Mouse (Mus musculus): ENCODE data around the gene Stk40.
"Not testable (repeated sequence)": the region's sequence is repeated elsewhere in the genome, so short reads cannot be mapped to it uniquely, and the experiment has no call there.

Gene Stk40

DNA sequence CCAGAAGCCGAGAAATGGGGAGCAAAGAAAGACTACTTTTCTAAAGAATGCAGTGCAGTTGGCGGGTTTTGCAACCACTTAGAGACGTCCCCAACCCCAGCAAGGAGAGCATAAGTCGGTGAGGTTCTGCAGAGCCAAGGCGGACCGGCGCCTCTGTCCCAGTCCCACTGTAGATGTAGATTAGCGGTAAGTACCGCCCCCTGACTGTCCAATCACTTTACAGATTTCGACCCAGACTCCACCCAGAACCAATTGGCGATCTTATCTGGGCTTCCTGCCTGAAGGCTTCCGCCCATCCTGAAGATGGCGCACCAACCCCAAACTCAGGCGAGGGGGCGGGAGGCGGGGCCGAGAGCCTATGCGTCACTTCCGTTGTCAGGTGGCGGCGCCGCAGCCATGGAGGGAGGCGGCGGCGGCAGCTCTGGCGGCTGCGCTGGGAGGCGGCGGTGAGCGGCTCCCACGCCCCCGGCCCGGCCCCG, at the start of gene Stk40:
Gene Stk40 (plus strand): TSS at position 368 of the 479 bp plus-strand sequence.
- DNase-seq: peak; percentile 93 to 96

- no peak for DNase-seq
Observed at GRCm38 (mm10) chr4:126057207-126058133, 46.3 kb upstream of the Stk40 start.

DNA sequence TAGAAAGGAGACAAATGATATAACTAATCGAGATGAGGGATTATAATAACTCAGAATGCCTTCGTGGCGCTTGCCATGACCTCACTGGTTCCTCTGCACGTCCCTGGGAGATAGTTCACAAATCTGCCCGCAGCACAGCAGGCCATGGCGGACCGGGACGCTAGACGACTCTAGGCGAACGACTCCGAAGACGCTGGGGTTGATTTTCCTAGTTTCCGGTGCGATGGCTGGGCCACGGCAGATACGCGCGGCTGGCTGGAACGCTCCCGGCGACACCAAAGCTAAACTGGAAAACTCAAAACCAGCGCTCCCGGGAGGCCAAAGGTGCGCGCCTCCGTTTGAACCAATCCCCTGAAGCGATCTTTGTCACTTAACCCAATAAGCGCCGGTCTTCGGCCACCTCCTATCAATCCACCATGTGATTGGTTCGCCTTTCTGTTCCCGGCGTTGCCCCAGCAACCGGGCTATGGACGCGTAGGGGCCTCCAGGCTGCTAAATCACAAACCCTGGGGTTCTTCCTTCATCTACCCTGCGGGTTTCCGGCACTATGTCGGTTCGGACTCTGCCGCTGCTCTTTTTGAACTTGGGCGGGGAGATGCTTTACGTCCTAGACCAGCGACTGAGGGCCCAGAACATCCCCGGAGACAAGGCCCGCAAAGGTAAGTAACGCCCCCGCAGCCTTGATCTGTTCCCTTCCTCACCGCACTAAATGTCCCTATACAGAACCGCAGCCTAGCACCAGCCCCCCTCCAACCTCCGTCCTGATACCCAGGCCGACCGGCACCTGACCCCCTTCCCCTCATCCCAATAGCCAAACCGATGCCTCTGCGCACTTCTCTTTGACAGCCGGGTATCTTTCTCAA, 45.4 kb upstream of the Stk40 start, which contains the start of gene Oscp1:
Gene Oscp1 (plus strand): TSS at position 432 of the 863 bp plus-strand sequence.
- DNase-seq: peak; percentile 89 to 94

DNA sequence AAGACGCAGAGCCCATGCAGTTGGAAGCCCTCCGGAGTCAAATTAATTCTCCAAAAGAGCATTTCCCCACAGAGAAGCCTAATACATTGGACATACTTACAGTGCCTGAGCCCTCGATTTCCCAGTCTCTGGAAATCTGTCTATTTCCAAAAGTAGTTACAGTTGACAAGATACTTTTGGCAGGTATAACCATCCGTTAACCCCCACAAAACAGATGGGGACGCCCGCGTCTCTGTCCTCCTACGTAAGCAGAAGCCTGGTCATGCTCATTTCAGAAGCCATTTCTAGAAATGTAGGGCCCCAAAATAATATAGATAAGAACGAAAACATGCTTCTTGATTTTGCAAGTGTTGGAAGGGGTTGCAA, 44.8 kb upstream of the Stk40 start:
- DNase-seq: no peak

GRCm38 (mm10) chr4:126062856-126063255, 40.9 kb upstream of the Stk40 start:
- DNase-seq: peak; percentile 21 to 26

DNA sequence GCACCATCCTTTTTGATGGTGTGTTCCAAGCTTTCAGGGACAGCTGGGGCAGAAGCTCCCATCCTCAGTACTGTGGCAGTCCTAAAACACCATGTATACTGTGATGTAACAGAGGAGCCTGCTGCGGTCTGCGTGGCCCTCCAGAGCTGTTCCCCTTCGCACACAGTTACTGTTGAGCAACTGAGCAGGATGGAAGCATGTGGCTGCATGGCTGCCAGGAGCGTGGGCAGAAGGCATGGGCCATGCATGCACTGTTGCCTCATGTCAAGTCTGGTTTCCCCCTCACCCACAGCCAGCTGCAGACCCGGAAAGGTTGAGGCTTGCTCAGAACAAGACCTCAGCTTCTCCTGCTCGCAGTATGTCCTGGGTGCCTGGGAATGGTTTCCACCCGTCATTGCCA, 38.5 kb upstream of the Stk40 start:
- no peak for DNase-seq

GRCm38 (mm10) chr4:126067401-126068077, 36.2 kb upstream of the Stk40 start:
- DNase-seq: peak; percentile 25 to 34

GRCm38 (mm10) chr4:126068842-126069241, 34.9 kb upstream of the Stk40 start:
- DNase-seq: no peak

DNA sequence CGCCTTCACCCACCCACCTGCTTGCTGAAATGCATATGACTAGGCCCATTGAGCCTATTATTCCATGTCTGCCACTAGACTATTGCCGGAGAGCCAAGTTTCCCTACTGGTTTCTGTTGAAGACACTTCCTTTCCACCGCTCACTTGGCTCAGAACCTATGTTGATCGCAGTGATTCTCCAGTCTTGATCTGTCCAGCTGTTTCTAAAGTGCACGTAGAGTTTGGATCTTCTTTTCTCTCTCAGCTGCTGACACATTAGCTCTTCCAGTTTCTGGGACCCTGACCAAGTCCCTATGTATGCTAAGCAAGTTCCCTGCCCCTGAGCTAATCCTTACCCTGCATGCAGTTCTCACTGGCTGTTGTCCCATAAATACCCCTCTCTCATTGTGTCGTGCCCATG, 25.9 kb upstream of the Stk40 start:
- DNase-seq: no peak

DNA sequence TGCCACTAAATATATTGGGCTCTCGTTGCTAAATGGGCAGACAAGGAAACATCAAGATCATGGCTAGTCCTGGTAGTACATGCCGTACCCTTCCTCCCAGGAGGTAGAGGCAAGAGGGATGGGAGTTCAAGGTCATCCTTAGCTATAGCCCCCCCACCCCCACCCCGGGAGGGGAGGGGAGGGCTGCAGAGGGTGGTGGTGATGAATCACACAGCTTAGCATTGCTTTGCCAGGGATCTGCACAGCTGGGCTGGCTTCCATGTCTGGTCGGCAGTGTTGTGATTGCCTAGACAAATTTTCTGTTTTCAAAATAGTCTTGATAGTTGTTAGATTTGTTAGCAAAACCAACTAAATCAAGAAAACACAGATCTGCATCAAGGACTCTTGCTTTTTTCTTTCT, 24.5 kb upstream of the Stk40 start:
- no peak for DNase-seq

DNA sequence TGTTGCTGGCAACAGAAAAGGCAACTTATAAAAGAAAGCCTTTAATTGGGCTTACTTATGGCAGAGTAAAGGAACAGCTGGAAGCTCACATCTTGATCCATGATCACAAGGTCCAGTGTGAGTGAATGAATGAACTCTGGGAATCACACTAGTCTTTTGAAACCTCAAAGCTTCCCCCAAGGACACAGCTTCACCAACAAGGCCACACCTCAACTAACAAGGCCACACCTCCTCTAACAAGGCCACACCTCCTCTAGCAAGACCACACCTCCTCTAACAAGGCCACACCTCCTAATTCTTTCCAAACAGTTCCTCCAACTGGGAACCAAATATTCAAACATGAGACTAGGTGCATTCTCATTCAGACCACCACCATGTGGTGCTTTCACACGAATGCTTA, 22.2 kb upstream of the Stk40 start:
- DNase-seq: no peak

DNA sequence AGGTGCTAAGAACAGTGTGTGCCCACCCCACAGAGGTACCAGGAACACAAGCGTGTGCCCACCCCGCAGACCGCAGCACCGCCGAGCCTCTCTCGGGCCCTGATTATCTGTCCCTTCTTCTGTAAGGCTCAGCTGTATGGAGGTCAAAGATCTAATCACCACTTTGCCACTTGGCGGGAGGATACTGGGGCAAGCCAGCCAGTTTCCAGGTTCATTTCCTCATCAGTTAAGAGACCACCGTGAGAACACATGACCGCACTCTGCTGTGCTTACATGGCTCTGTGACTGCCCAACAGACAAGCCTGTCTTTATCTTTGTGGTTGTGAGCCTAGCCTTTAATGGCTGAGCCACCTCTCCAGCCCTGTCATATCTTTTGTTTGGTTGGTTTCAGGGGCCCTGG, 20.7 kb upstream of the Stk40 start:
- DNase-seq: no peak

DNA sequence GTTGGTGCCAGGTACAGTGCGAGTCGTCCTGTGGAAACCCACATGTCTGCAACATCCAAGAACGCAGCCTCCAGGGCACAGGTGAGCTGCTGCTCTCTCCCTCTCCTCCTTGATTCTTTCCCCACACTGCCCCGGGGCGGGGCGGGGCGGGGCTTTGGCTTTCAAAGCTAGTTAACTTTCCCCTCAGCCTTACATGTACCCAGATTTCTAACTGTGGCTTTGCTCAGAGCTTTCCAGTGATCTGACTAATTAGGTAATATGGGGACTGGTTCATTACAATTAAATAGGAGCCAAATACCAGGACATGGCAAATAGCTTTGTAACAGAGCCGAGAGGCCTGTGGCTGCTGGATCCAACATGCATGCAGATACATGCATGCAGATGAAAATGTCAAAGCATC, 19.4 kb upstream of the Stk40 start:
- DNase-seq: no peak

GRCm38 (mm10) chr4:126085996-126086576, 17.7 kb upstream of the Stk40 start:
- DNase-seq: peak; percentile 86 to 90

DNA sequence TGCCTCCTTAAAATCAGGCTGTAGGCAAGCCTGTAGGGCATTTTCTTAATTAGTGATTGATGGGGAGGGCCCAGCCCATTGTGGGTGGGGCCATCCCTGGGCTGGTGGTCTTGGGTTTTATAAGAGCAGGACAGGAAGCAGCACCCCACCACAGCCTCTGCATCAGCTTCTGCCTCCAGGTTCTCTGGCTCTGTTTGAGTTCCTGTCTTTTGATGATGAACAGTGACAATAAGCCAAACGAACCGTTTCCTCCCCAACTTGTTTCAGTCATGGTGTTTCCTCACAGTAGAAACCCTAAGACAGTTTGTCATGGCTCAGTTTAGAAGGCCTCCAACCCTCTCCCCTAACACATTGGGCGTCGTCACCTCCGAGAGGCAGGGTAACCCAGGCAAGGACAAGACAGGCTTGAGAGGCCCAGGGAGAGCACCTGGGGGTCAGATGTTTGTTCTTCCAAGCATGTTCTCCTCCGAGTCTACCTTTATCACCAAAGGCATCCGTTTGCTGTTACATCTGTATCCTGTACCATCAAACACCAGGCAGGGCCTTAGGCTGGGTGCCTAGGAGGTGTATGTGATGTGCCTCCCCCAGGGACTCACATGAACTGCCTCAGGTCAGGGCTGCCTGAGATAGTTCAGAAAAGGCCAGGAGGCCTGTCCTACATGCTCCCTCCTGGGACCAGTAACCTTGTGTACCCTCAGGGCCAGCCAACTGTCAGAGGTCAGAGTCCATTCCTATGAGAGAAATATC, 13.5 kb upstream of the Stk40 start:
- no peak for DNase-seq

- DNase-seq: no peak
Observed at GRCm38 (mm10) chr4:126090848-126091124, 13.0 kb upstream of the Stk40 start.

- no peak for DNase-seq
Observed at GRCm38 (mm10) chr4:126091873-126092272, 11.9 kb upstream of the Stk40 start.

- not testable (repeated sequence) for DNase-seq
Observed at GRCm38 (mm10) chr4:126095622-126096430, 7.9 kb upstream of the Stk40 start.

DNA sequence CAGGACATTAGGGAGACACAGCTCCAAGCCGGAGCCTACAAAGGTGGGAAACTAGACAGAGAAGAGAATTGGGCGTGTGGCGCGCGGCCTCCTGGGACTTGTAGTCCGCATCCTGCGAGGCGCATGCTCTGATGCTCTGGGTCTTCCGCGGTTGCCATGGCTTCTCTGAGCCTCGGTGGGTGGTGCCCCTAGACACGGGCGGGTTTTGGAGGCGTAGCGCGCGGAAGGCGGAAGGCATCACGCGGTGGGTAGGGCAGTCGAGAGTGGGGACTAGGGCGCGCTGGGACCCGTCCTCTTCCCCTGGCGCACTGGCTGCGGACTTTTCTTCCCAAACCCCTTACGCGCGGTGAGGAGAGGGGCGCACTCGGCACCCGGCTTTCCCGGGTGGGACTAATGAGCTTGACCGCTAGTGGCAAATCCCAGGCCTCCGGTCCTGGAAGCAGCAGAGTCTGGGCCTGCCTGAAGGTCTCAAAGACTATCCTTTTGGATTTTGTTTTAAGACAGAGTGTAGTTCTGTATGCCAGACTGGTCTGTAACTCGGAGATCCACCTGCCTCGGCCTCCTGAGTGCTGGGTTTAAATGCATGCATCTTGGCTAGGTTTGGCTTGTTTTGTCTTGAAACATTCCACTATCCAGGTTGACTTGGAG, 7.2 kb upstream of the Stk40 start, which contains the start of gene Lsm10:
Gene Lsm10 (plus strand): TSS at position 160 of the 648 bp plus-strand sequence.
- peak; percentile 94 to 95 for DNase-seq

- DNase-seq: no peak
Observed at GRCm38 (mm10) chr4:126097711-126098253, 6.0 kb upstream of the Stk40 start.
